Mouse (Mus musculus) adrenal gland, postnatal 36 days (tissue): ENCODE data around the gene Hdac9. TPM values are rescaled to one million over a fixed set of nuclear protein-coding genes. Genes with fewer than 3 reads are reported as not detected.
A peak's percentile ranks its signal among the peaks of the same experiment; 100 is the strongest.

Source experiments
- DNase-seq, 2 experiments: peaks; one replicate each; pipeline ENCODE4 v3.0.0; 2021; ENCODE audit warnings: mixed read lengths in 1 of 2
- total RNA-seq, 2 experiments: library from RNA; stranded (reverse); gene quantifications; 2 replicates each; pipeline ENCODE4 v1.2.3; 2021

Gene Hdac9
- total RNA-seq, 2 experiments from 2014 or later: 0.99 to 1.0 TPM

GRCm38 (mm10) chr12:34714266-34714939 lies 202.5 kb downstream of the Hdac9 start:
- DNase-seq: no peak

GRCm38 (mm10) chr12:34697981-34698380 lies 218.9 kb downstream of the Hdac9 start:
- DNase-seq: no peak

- DNase-seq: no peak
Observed at GRCm38 (mm10) chr12:34696736-34697135, 220.2 kb downstream of the Hdac9 start.

GRCm38 (mm10) chr12:34688941-34689340 lies 228.0 kb downstream of the Hdac9 start:
- no peak for DNase-seq

GRCm38 (mm10) chr12:34683375-34683774 lies 233.5 kb downstream of the Hdac9 start:
- peak in 1 of 2 experiments; percentile 26 for DNase-seq

- DNase-seq: no peak
Observed at GRCm38 (mm10) chr12:34682657-34683056, 234.2 kb downstream of the Hdac9 start.

GRCm38 (mm10) chr12:34680576-34680975 lies 236.3 kb downstream of the Hdac9 start:
- DNase-seq: no peak

GRCm38 (mm10) chr12:34677110-34677509 lies 239.8 kb downstream of the Hdac9 start:
- DNase-seq: no peak

GRCm38 (mm10) chr12:34674235-34674634 lies 242.7 kb downstream of the Hdac9 start:
- no peak for DNase-seq

GRCm38 (mm10) chr12:34673539-34673938 lies 243.4 kb downstream of the Hdac9 start:
- no peak for DNase-seq

GRCm38 (mm10) chr12:34664758-34665157 lies 252.1 kb downstream of the Hdac9 start:
- DNase-seq: peak; percentile 74 to 82

GRCm38 (mm10) chr12:34661378-34661777 lies 255.5 kb downstream of the Hdac9 start:
- no peak for DNase-seq

- no peak for DNase-seq
Observed at GRCm38 (mm10) chr12:34660027-34660426, 256.9 kb downstream of the Hdac9 start.

- DNase-seq: no peak
Observed at GRCm38 (mm10) chr12:34658568-34658967, 258.3 kb downstream of the Hdac9 start.

GRCm38 (mm10) chr12:34658119-34658518 lies 258.8 kb downstream of the Hdac9 start:
- peak in 1 of 2 experiments; percentile 44 for DNase-seq

GRCm38 (mm10) chr12:34653615-34654014 lies 263.3 kb downstream of the Hdac9 start:
- no peak for DNase-seq

- no peak for DNase-seq
Observed at GRCm38 (mm10) chr12:34648753-34649152, 268.1 kb downstream of the Hdac9 start.

GRCm38 (mm10) chr12:34641705-34642259 lies 275.1 kb downstream of the Hdac9 start:
- no peak for DNase-seq

- DNase-seq: no peak
Observed at GRCm38 (mm10) chr12:34637238-34638124, 279.4 kb downstream of the Hdac9 start.

- DNase-seq: no peak
Observed at GRCm38 (mm10) chr12:34619101-34619500, 297.8 kb downstream of the Hdac9 start.

- DNase-seq: no peak
Observed at GRCm38 (mm10) chr12:34618321-34618720, 298.6 kb downstream of the Hdac9 start.

- DNase-seq: no peak
Observed at GRCm38 (mm10) chr12:34617836-34618235, 299.1 kb downstream of the Hdac9 start.

- no peak for DNase-seq
Observed at GRCm38 (mm10) chr12:34614796-34615195, 302.1 kb downstream of the Hdac9 start.
